ENCODE assay signal across 17 mouse cellular contexts in genomic region chr12:103487276-103487675, GRCm38 (mm10). TPM values are rescaled to one million over a fixed set of nuclear protein-coding genes. Genes with fewer than 3 reads are reported as not detected.
DNase-seq lines count a peak whose midpoint lies in the region; ATAC-seq lines count a peak whose summit lies in the region.
"Had no signal": no experiment of that assay in that cellular context is flagged by ENCODE, and none has a peak within 500 bp of the region (broad histone marks: within the 10 kb centered on the region; RNA-seq: fewer than 3 reads in every experiment).

No protein-coding gene starts in this region.

- H3K36me3 ChIP-seq in heart, embryonic 15.5 days = no peaks in the 10 kb centered on the region
- H3K36me3 ChIP-seq: forebrain, embryonic 12.5 days; midbrain, embryonic 13.5 days; neural tube, embryonic 12.5 days had no signal

- H3K4me3 ChIP-seq in heart, embryonic 15.5 days = no peak overlapping the region
- H3K4me3 ChIP-seq: forebrain, embryonic 12.5 days; midbrain, embryonic 13.5 days; neural tube, embryonic 12.5 days had no signal

- H3K27ac ChIP-seq in heart, embryonic 15.5 days = no peak overlapping the region
- H3K27ac ChIP-seq: forebrain, embryonic 12.5 days; midbrain, embryonic 13.5 days; neural tube, embryonic 12.5 days had no signal

- no peak overlapping the region for H3K4me2 ChIP-seq in heart, embryonic 15.5 days
- H3K4me2 ChIP-seq: forebrain, embryonic 12.5 days; lung, embryonic 14.5 days; midbrain, embryonic 13.5 days; neural tube, embryonic 12.5 days had no signal

- H3K9me3 ChIP-seq in heart, embryonic 15.5 days (replicated peaks) = no peaks in the 10 kb centered on the region
- H3K9me3 ChIP-seq: forebrain, embryonic 12.5 days; midbrain, embryonic 13.5 days; neural tube, embryonic 12.5 days had no signal

- peak; percentile 43 for DNase-seq in gastrocnemius, adult 18-20 months (ENCODE audit: low spot score)
- DNase-seq in gastrocnemius, adult 8-10 months (ENCODE audit: low spot score in 2 of 2) = no peak
- peak; percentile 59 for DNase-seq in lung, postnatal 25 days (ENCODE audit: low spot score)
- no peak for DNase-seq in liver
- DNase-seq in right cerebral cortex, postnatal 36 days (ENCODE audit: low spot score in 2 of 2) = no peak
- no peak for DNase-seq in cerebellum, postnatal 25 days
- DNase-seq: left cerebral cortex, postnatal 4 days; lung, embryonic 14.5 days; retina, postnatal 1 day had no signal

- H3K4me1 ChIP-seq in heart, embryonic 15.5 days (replicated peaks) = no peaks in the 10 kb centered on the region
- H3K4me1 ChIP-seq: forebrain, embryonic 12.5 days; midbrain, embryonic 13.5 days; neural tube, embryonic 12.5 days had no signal

- no peak overlapping the region for H3K9ac ChIP-seq in heart, embryonic 15.5 days
- H3K9ac ChIP-seq: forebrain, embryonic 12.5 days; lung, embryonic 14.5 days; midbrain, embryonic 13.5 days; neural tube, embryonic 12.5 days had no signal

- no peaks in the 10 kb centered on the region for H3K27me3 ChIP-seq in heart, embryonic 15.5 days
- H3K27me3 ChIP-seq: forebrain, embryonic 12.5 days; midbrain, embryonic 13.5 days; neural tube, embryonic 12.5 days had no signal

- 32% methylated on average over 4 of the region's 4 CpGs for WGBS in heart, embryonic 15.5 days

- peak; percentile 37 for ATAC-seq in common myeloid progenitor, adult 5-6 weeks (replicated peaks; ENCODE audit: low read depth, poor library complexity, severe bottlenecking)
- 0 out of 2 replicates have a peak, but pooled peaks have one; percentile 26 for ATAC-seq in heart, embryonic 15.5 days (replicated peaks; ENCODE audit: insufficient number of reproducible peaks, insufficient read depth, low FRiP score, low read depth)
- ATAC-seq: intestine, embryonic 16.5 days; midbrain, embryonic 13.5 days had no signal

RNA-seq across cellular contexts. Expression of gene Ifi27l2b, which starts 30.3 kb away (rescaled TPM):
- not detected for total RNA-seq in gastrocnemius, adult 18-20 months (2021)
- not detected for total RNA-seq in gastrocnemius, adult 8-10 months (2022)
- not detected in 2 replicates for total RNA-seq in common myeloid progenitor, adult 5-6 weeks (2017)
- polyA plus RNA-seq in heart, embryonic 15.5 days (2015; fragmentation: Nextera tagmentation; extraction: Ambion mirVana) = 0.19 and 0.29 TPM in 2 replicates
- total RNA-seq: layer of hippocampus, adult 8-10 months; left cerebral cortex, postnatal 4 days; MEL had no signal
- polyA plus RNA-seq: forebrain, embryonic 12.5 days; lung, embryonic 14.5 days; midbrain, embryonic 13.5 days; neural tube, embryonic 12.5 days had no signal

RNA-seq across cellular contexts. Expression of gene Ifi27l2a, which starts 43.8 kb away (rescaled TPM):
- total RNA-seq in gastrocnemius, adult 18-20 months (2021) = 10 to 100 TPM; 15.5 to 29.8 TPM
- total RNA-seq in gastrocnemius, adult 8-10 months (2022) = 10 to 100 TPM in 3 of 4 experiments, 1 to 10 TPM in 1; 3.9 to 53.1 (median 26.9) TPM
- total RNA-seq in common myeloid progenitor, adult 5-6 weeks (2017) = 4.0 and 11.3 TPM in 2 replicates
- polyA plus RNA-seq in heart, embryonic 15.5 days (2015; fragmentation: Nextera tagmentation; extraction: Ambion mirVana) = 13.8 and 20.7 TPM in 2 replicates

RNA-seq across cellular contexts. Expression of gene Ppp4r4, which starts 44.8 kb away (rescaled TPM):
- under 1 TPM; 0.21 to 0.71 TPM for total RNA-seq in gastrocnemius, adult 18-20 months (2021)
- total RNA-seq in gastrocnemius, adult 8-10 months (2022) = 1 to 10 TPM in 1 of 4 experiments, under 1 TPM in 3; 0.11 to 1.2 (median 0.17) TPM
- 0.59 TPM in 1 of 2 replicates, not detected in the other for total RNA-seq in common myeloid progenitor, adult 5-6 weeks (2017)
- polyA plus RNA-seq in heart, embryonic 15.5 days (2015; fragmentation: Nextera tagmentation; extraction: Ambion mirVana) = 0.23 and 0.32 TPM in 2 replicates

RNA-seq across cellular contexts. Expression of gene Ifi27, which starts 53.3 kb away (rescaled TPM):
- total RNA-seq in gastrocnemius, adult 18-20 months (2021) = 10 to 100 TPM; 53.0 to 82.0 TPM
- total RNA-seq in gastrocnemius, adult 8-10 months (2022) = 10 to 100 TPM; 53.1 to 81.9 (median 71.7) TPM
- 32.3 and 56.2 TPM in 2 replicates for total RNA-seq in common myeloid progenitor, adult 5-6 weeks (2017)
- polyA plus RNA-seq in heart, embryonic 15.5 days (2015; fragmentation: Nextera tagmentation; extraction: Ambion mirVana) = 38.0 and 54.9 TPM in 2 replicates

Comparison
In these comparisons a context has a peak if more than half of its experiments do, and no peak if none do; other contexts are left out.
1. DNase-seq: peak in gastrocnemius, adult 18-20 months (single experiment) and lung, postnatal 25 days (single experiment); none in gastrocnemius, adult 8-10 months (0 of 2), liver (single experiment), right cerebral cortex, postnatal 36 days (0 of 2) and cerebellum, postnatal 25 days (0 of 2).